Mouse (Mus musculus): ENCODE results near the gene Neb.

The Neb gene

GRCm38 (mm10) chr2:52314922-52315730 is 63.1 kb downstream of the Neb start:
- DNase-seq (ENCODE audit: extremely low spot score, low read depth, low spot score) = no peak

DNA sequence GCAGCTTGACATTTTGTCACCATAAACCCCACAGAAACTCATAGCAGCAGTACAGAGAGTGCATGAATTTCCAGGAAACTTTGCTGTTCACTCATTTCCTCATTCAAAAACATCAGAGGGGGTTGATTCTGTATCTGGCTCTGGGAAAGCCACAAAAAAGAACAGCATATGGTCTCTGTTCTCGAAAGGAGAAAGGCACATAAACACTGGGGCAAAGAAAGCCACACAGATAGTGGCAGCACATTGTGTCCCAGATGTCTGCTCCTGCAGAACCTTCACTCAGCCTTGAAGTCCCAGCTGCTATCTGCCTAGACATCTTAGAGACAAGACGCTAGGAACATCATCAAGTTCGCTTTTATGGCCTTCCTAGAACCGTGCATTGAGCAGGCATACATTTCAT is 67.5 kb downstream of the Neb start:
- no peak for DNase-seq (ENCODE audit: extremely low spot score, low read depth, low spot score)

GRCm38 (mm10) chr2:52306635-52307034 is 71.6 kb downstream of the Neb start:
- DNase-seq (ENCODE audit: extremely low spot score, low read depth, low spot score) = no peak

GRCm38 (mm10) chr2:52304554-52304953 is 73.7 kb downstream of the Neb start:
- no peak for DNase-seq (ENCODE audit: extremely low spot score, low read depth, low spot score)

GRCm38 (mm10) chr2:52303405-52303804 is 74.9 kb downstream of the Neb start:
- no peak for DNase-seq (ENCODE audit: extremely low spot score, low read depth, low spot score)

- no peak for DNase-seq (ENCODE audit: extremely low spot score, low read depth, low spot score)
These were observed 80.3 kb downstream of the Neb start for GRCm38 (mm10) chr2:52297969-52298368.

DNA sequence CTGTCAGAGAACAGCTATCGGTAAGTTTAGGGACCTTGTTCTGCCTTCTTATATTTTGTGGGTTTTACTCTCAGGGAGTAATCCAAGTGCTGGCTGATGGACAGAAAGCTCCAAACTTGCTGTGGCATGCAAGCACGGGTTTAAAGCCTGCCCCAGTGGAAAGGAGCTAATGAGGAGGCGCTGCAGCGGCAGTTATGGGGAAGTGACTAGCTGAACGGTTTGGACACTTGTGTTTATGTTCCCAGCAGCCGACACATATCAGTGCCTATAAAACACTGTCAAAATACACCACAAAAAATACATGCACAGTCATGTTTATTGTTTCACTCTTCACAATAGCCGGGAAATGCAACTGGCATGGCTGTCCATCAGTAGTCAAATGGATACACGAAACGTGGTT is 81.5 kb downstream of the Neb start:
- no peak for DNase-seq (ENCODE audit: extremely low spot score, low read depth, low spot score)

GRCm38 (mm10) chr2:52287436-52287835 is 90.8 kb downstream of the Neb start:
- DNase-seq (ENCODE audit: extremely low spot score, low read depth, low spot score) = no peak

DNA sequence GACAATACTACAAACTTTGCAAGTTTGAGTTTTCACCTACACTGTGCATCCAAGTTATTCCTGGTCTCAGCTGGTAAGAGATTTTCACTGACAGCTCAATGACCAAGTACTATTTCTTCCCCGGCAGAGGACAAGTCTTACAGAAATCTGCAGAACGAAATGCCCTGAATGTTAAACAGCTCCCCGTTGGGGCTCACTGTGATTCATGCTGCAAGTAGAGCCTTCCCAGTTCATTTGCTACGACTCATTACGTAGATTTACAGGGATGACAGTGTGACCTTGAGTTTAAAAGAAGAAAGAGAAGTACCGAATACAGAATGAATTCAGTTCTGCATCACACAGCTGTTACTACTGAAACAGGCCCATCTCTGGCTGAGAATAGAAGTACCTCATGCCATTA is 91.9 kb downstream of the Neb start:
- no peak for DNase-seq (ENCODE audit: extremely low spot score, low read depth, low spot score)

DNA sequence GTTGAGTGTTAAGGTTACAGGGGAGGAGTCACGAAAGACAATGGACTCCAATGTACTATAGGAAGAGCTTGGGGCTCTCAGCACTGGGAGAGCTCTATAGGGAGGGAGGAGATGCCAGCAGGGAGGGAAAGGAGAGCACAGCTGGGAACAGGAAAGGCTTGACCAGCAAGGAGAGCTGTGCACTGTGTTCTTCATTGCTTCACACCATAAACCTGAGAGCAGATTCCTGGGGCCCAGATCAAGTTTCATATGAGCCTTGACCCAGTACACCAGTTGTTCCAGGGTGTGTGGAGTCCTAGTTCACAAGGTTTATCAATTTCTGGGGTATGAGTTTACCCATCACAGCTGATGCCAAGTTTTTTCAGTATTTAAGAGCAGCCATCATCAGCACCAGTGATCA is 106.1 kb downstream of the Neb start:
- DNase-seq (ENCODE audit: extremely low spot score, low read depth, low spot score) = no peak

DNA sequence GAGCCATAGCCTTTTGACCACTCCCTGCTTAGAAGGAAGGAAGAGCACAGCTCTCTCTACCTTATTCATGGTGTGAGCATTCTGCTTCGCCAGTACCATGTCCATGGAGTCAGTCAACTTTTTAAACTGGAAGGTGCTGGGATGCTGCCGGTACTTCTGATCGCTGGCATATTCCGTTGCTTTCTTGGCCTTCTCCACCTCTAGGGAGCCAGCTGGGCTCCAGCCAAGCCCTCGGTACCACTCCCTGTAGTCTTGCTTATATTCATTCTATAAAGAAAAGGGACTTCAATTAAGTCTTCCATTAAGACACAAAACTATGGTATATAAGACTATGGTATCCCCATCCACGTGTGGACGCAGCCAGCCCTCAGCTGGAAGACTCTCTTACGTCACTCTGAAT is 107.4 kb downstream of the Neb start:
- no peak for DNase-seq (ENCODE audit: extremely low spot score, low read depth, low spot score)

GRCm38 (mm10) chr2:52262149-52262548 is 116.1 kb downstream of the Neb start:
- peak; percentile 5 for DNase-seq (ENCODE audit: extremely low spot score, low read depth, low spot score)

DNA sequence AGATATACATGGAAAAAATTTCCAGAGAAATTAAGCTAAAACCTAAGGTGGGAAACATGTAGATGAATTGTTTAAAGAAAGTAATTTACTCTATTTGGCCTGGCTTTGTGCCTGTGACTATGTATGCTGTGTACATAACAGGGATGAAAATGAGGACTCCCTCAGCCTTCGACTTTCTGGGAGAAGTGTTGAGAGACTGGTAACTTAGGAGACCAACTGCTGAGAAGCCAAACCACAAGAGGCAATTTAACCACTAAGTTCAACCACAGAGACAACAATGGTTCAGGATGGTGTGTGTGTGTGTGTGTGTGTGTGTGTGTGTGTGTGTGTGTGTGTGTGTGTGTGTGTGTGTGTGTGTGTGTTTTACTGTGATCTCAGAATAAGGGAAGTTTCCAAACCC is 126.2 kb downstream of the Neb start:
- no peak for DNase-seq (ENCODE audit: extremely low spot score, low read depth, low spot score)

GRCm38 (mm10) chr2:52248316-52248826 is 129.9 kb downstream of the Neb start:
- DNase-seq (ENCODE audit: extremely low spot score, low read depth, low spot score) = no peak

DNA sequence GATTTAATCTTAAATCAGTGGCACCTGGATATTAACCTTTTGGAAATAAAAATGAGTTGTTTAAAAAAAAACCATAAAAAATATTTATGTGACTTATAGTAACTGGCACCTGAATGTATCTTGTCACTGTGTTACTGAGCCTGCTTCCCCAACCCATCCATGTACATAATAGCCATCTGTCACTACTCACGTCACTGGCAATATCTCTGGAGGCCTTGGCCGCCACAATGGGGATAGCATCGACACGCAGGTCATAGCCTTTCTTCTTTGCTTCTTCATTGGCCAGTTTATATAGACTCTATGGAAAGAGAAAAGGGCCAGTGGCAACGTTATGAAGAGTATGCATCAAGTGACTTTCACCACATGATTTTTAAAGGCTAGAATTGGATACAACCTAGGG is 133.2 kb downstream of the Neb start:
- DNase-seq (ENCODE audit: extremely low spot score, low read depth, low spot score) = no peak

DNA sequence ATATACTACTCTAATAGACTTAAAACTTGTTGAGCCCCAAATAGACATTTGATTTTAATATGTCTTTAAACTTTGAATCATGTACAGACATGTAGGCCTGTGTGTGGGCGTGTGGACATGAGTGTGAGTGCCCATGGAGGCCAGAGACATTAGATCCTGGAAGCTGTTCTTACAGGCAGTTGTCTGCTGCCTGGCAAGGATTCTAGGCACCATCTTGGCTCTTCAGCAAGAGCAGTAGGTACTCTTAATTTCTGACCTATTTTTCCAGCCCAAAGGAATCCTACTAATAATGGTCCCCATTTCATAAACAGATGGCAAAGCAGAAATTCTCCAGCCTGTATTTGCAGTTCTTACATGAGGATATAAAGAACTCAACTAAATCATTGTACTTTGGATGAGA is 135.6 kb downstream of the Neb start:
- DNase-seq (ENCODE audit: extremely low spot score, low read depth, low spot score) = no peak

- DNase-seq (ENCODE audit: extremely low spot score, low read depth, low spot score) = no peak
These were observed 140.4 kb downstream of the Neb start for GRCm38 (mm10) chr2:52237892-52238291.

GRCm38 (mm10) chr2:52227584-52227983 is 150.7 kb downstream of the Neb start:
- no peak for DNase-seq (ENCODE audit: extremely low spot score, low read depth, low spot score)

GRCm38 (mm10) chr2:52224366-52224765 is 153.9 kb downstream of the Neb start:
- DNase-seq (ENCODE audit: extremely low spot score, low read depth, low spot score) = no peak

GRCm38 (mm10) chr2:52220074-52220473 is 158.2 kb downstream of the Neb start:
- DNase-seq (ENCODE audit: extremely low spot score, low read depth, low spot score) = peak; percentile 35

DNA sequence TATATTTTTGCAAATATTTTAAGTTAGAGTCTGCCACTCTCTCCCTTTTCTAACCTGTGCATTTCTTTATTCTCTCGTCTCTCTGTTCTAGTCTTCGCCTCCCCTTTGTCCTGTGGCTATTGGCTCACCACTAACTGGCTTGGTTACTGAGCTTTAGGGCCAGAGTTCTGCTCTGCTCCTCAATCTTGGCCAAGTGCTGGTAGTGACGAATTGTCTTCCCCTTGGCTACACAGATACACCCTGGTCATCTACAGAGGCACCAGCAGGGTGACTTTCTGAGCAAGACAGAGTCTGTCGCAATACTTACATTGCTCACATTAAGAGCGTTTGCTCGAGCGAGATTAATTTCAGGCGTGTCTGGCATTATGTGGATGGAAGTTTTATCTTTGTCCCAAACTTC is 162.3 kb downstream of the Neb start:
- DNase-seq (ENCODE audit: extremely low spot score, low read depth, low spot score) = no peak

DNA sequence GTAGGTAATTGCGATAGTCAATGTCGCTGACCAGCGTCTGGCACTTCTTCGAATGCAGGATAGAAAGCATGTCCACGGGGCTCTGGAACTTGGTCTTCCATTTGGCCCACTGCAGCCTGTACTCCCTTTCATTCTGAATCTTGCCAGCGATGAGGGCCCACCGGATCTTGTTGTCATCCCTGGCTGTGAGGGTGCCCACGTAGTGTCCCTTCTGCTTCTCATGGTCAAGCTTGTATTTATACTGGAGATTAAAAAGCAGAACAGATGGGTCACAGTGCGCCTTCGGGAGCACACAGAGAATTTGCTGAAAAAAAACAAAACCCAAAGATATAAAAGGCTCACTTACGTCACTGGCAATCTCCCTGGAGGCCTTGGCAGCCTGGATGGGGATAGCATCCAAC is 165.7 kb downstream of the Neb start:
- no peak for DNase-seq (ENCODE audit: extremely low spot score, low read depth, low spot score)

GRCm38 (mm10) chr2:52211358-52211899 is 166.8 kb downstream of the Neb start:
- no peak for DNase-seq (ENCODE audit: extremely low spot score, low read depth, low spot score)
